Comparison of ENCODE assay signal across 15 mouse cellular contexts in the genomic region with DNA sequence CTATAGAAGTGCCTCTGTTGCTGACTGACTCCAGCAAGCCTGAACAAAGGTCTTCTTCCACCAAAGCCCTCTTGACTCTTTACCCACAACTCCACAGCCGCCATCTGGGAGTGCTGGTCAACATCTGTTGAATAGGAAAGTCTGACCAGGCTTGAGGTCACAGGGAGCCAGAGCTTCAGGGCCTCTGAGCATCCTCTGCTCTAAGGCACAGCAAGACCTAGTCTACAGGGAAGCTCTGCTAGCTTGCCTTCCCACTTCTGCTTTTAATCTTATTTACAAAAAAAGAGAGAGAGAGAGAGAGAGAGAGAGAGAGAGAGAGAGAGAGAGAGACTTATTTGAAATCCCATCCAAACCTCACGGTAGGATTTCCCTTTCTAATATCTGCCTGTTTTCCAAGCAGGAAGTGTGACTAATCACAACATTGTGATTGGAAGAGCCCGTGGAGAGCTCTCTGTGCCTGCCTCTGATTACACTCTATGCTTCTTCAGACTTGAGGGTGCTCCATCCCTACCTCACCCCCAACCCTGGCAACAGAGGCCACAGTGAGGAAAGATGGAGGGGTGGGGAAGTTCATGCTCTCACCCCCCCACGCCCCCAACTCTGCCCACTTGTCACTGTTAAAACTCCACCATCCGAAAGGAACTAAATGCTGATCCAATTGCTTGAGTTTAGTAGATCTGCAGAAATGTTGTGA.
DNase-seq lines count a peak whose midpoint lies in the region; ATAC-seq and TF ChIP-seq lines count a peak whose summit lies in the region.
"Had no signal": no experiment of that assay in that cellular context is flagged by ENCODE, and none has a peak within 500 bp of the region (broad histone marks: within the 10 kb centered on the region; RNA-seq: fewer than 3 reads in every experiment).

No protein-coding gene starts in this region.

- no peaks in the 10 kb centered on the region for H3K9me3 ChIP-seq in midbrain, embryonic 10.5 days (replicated peaks)
- H3K9me3 ChIP-seq in midbrain, postnatal 0 days (ENCODE audit: low read length): no peaks in the 10 kb centered on the region
- no peaks in the 10 kb centered on the region for H3K9me3 ChIP-seq in embryonic facial prominence, embryonic 11.5 days (replicated peaks; ENCODE audit: control insufficient read depth, low read length)
- no peaks in the 10 kb centered on the region for H3K9me3 ChIP-seq in limb, embryonic 10.5 days (replicated peaks)
- no peaks in the 10 kb centered on the region for H3K9me3 ChIP-seq in stomach, postnatal 0 days (ENCODE audit: control insufficient read depth, low read length)
- H3K9me3 ChIP-seq: G1E had no signal

- ATAC-seq in midbrain, postnatal 0 days (ENCODE audit: low FRiP score): no peak
- ATAC-seq in embryonic facial prominence, embryonic 11.5 days (replicated peaks; ENCODE audit: insufficient number of reproducible peaks, low FRiP score, low TSS enrichment, low read depth): no peak
- peak; percentile 57; the same call in 1 of the 2 replicates for ATAC-seq in stomach, postnatal 0 days (ENCODE audit: low FRiP score, low TSS enrichment)
- ATAC-seq: activated CD4-positive, CD25-positive, alpha-beta regulatory T cell, adult 4 months; inflammation-experienced regulatory T-cells, adult 6 months had no signal

- no peak for DNase-seq in midbrain, embryonic 10.5 days (ENCODE audit: low spot score)
- no peak for DNase-seq in midbrain, postnatal 0 days (ENCODE audit: low spot score)
- peak; percentile 42 for DNase-seq in embryonic facial prominence, embryonic 11.5 days (ENCODE audit: low spot score)
- no peak for DNase-seq in limb, embryonic 10.5 days (ENCODE audit: low spot score)
- DNase-seq in stomach, postnatal 0 days (ENCODE audit: low spot score): no peak
- DNase-seq in cerebellum, adult 2 months: no peak
- no peak for DNase-seq in adrenal gland, adult 2 months
- DNase-seq: cerebellum, adult 9-11 months; lung, postnatal 10 days; right cerebral cortex, postnatal 4 days had no signal

- TF ChIP-seq EP300 in stomach, postnatal 0 days (optimal IDR thresholded peaks at IDR 0.05): no peak

- no peak for TF ChIP-seq CTCF in midbrain, postnatal 0 days (IDR thresholded peaks at IDR 0.05)
- TF ChIP-seq CTCF in stomach, postnatal 0 days (IDR thresholded peaks at IDR 0.05; ENCODE audit: low read depth): no peak
- TF ChIP-seq CTCF in cerebellum, adult 2 months (IDR thresholded peaks at IDR 0.05; ENCODE audit: borderline replicate concordance, insufficient read depth, low read depth, low read length): no peak

- H3K4me2 ChIP-seq in midbrain, postnatal 0 days (ENCODE audit: low read depth, low read length, poor library complexity, severe bottlenecking): no peak overlapping the region
- H3K4me2 ChIP-seq in embryonic facial prominence, embryonic 11.5 days (ENCODE audit: low read depth, low read length): no peak overlapping the region
- no peak overlapping the region for H3K4me2 ChIP-seq in stomach, postnatal 0 days (replicated peaks; ENCODE audit: low read depth)

- H3K36me3 ChIP-seq in midbrain, embryonic 10.5 days: no peaks in the 10 kb centered on the region
- no peaks in the 10 kb centered on the region for H3K36me3 ChIP-seq in midbrain, postnatal 0 days (ENCODE audit: insufficient read depth, low read length)
- no peaks in the 10 kb centered on the region for H3K36me3 ChIP-seq in embryonic facial prominence, embryonic 11.5 days (replicated peaks; ENCODE audit: control insufficient read depth, insufficient read depth, low read depth, low read length)
- H3K36me3 ChIP-seq in limb, embryonic 10.5 days: no peaks in the 10 kb centered on the region
- no peaks in the 10 kb centered on the region for H3K36me3 ChIP-seq in stomach, postnatal 0 days (ENCODE audit: control insufficient read depth, insufficient read depth, low read length)
- H3K36me3 ChIP-seq: G1E had no signal

- H3K4me1 ChIP-seq in midbrain, embryonic 10.5 days: peaks cover 17% of the 10 kb centered on the region
- peaks cover 4% of the 10 kb centered on the region; the same call in 1 of the 2 replicates for H3K4me1 ChIP-seq in midbrain, postnatal 0 days (ENCODE audit: insufficient read depth, low read length)
- H3K4me1 ChIP-seq in embryonic facial prominence, embryonic 11.5 days (ENCODE audit: control insufficient read depth, insufficient read depth, low read length): no peaks in the 10 kb centered on the region; the same call in 1 of the 2 replicates
- H3K4me1 ChIP-seq in limb, embryonic 10.5 days: peaks cover 16% of the 10 kb centered on the region
- no peaks in the 10 kb centered on the region for H3K4me1 ChIP-seq in stomach, postnatal 0 days (replicated peaks; ENCODE audit: control insufficient read depth, insufficient read depth)
- H3K4me1 ChIP-seq in cerebellum, adult 2 months (ENCODE audit: control insufficient read depth, insufficient read depth, low read length): no peaks in the 10 kb centered on the region

- WGBS in midbrain, embryonic 10.5 days: 53% methylated on average over 5 of the region's 5 CpGs
- 38% methylated on average over 5 of the region's 5 CpGs for WGBS in midbrain, postnatal 0 days
- 43% methylated on average over 5 of the region's 5 CpGs for WGBS in embryonic facial prominence, embryonic 11.5 days
- 73% methylated on average over 5 of the region's 5 CpGs for WGBS in limb, embryonic 10.5 days
- 48% methylated on average over 5 of the region's 5 CpGs for WGBS in stomach, postnatal 0 days
- WGBS in cerebellum, adult 2 months: 52% methylated on average over 5 of the region's 5 CpGs

- H3K27ac ChIP-seq in midbrain, embryonic 10.5 days (replicated peaks): 0 out of 2 replicates have a peak overlapping the region, but pooled peaks have one; percentile 2
- H3K27ac ChIP-seq in midbrain, postnatal 0 days (ENCODE audit: low read depth, low read length): no peak overlapping the region
- H3K27ac ChIP-seq in embryonic facial prominence, embryonic 11.5 days (replicated peaks; ENCODE audit: low read depth, low read length): no peak overlapping the region
- H3K27ac ChIP-seq in limb, embryonic 10.5 days: peak overlapping the region; percentile 37; the same call in 1 of the 2 replicates
- no peak overlapping the region for H3K27ac ChIP-seq in stomach, postnatal 0 days (replicated peaks)
- no peak overlapping the region for H3K27ac ChIP-seq in cerebellum, adult 2 months (ENCODE audit: insufficient read depth, low read length)
- H3K27ac ChIP-seq: heart, adult 2 months had no signal

- no peak for TF ChIP-seq POLR2A in cerebellum, adult 2 months (IDR thresholded peaks at IDR 0.05; ENCODE audit: borderline replicate concordance, insufficient read depth, low read length)

- H3K4me3 ChIP-seq in midbrain, embryonic 10.5 days: no peak overlapping the region
- no peak overlapping the region for H3K4me3 ChIP-seq in midbrain, postnatal 0 days (ENCODE audit: low read depth, low read length)
- H3K4me3 ChIP-seq in embryonic facial prominence, embryonic 11.5 days (ENCODE audit: low read depth, low read length): no peak overlapping the region
- H3K4me3 ChIP-seq in limb, embryonic 10.5 days: no peak overlapping the region
- no peak overlapping the region for H3K4me3 ChIP-seq in stomach, postnatal 0 days (ENCODE audit: low read depth, low read length)
- H3K4me3 ChIP-seq in cerebellum, adult 2 months (replicated peaks; ENCODE audit: insufficient read depth, low read depth, low read length): no peak overlapping the region
- H3K4me3 ChIP-seq: erythroblast, embryonic 14.5 days; heart, adult 2 months had no signal

- no peaks in the 10 kb centered on the region for H3K27me3 ChIP-seq in midbrain, embryonic 10.5 days (ENCODE audit: low read depth, poor library complexity, severe bottlenecking)
- no peaks in the 10 kb centered on the region; the same call in 1 of the 2 replicates for H3K27me3 ChIP-seq in midbrain, postnatal 0 days (ENCODE audit: insufficient read depth, low read length)
- no peaks in the 10 kb centered on the region for H3K27me3 ChIP-seq in embryonic facial prominence, embryonic 11.5 days (ENCODE audit: control insufficient read depth, insufficient read depth, low read length)
- no peaks in the 10 kb centered on the region for H3K27me3 ChIP-seq in limb, embryonic 10.5 days (ENCODE audit: low read depth, poor library complexity, severe bottlenecking)
- H3K27me3 ChIP-seq in stomach, postnatal 0 days (ENCODE audit: control insufficient read depth, insufficient read depth, low read length): no peaks in the 10 kb centered on the region
- H3K27me3 ChIP-seq in cerebellum, adult 2 months (ENCODE audit: control insufficient read depth, insufficient read depth, low read length): no peaks in the 10 kb centered on the region

- H3K9ac ChIP-seq in midbrain, postnatal 0 days (replicated peaks; ENCODE audit: low read length, poor library complexity, severe bottlenecking): no peak overlapping the region
- H3K9ac ChIP-seq in embryonic facial prominence, embryonic 11.5 days (replicated peaks; ENCODE audit: low read length): no peak overlapping the region
- no peak overlapping the region for H3K9ac ChIP-seq in stomach, postnatal 0 days (ENCODE audit: low read length)

Comparison
In these comparisons a context has a peak if more than half of its experiments do, and no peak if none do; other contexts are left out.
1. H3K27ac ChIP-seq: peak in midbrain, embryonic 10.5 days (single experiment) and limb, embryonic 10.5 days (single experiment); none in midbrain, postnatal 0 days (single experiment), embryonic facial prominence, embryonic 11.5 days (single experiment), stomach, postnatal 0 days (single experiment) and cerebellum, adult 2 months (single experiment).